22 mouse cellular contexts compared by ENCODE assay signal in genomic region chr6:143156684-143157083, GRCm38 (mm10). TPM values are rescaled to one million over a fixed set of nuclear protein-coding genes. Genes with fewer than 3 reads are reported as not detected.
DNase-seq lines count a peak whose midpoint lies in the region.
"Had no signal": no experiment of that assay in that cellular context is flagged by ENCODE, and none has a peak within 500 bp of the region (broad histone marks: within the 10 kb centered on the region; RNA-seq: fewer than 3 reads in every experiment).

No protein-coding gene starts in this region.

- intact Hi-C loops in heart, postnatal 14 days (cut with DNase I) = no loop called here

- H3K36me3 ChIP-seq in splenic B cell, adult 2 months (ENCODE audit: control insufficient read depth, insufficient read depth, low read length, poor library complexity, severe bottlenecking) = no peaks in the 10 kb centered on the region
- H3K36me3 ChIP-seq: forebrain, embryonic 12.5 days; heart, embryonic 10.5 days; hindbrain, embryonic 10.5 days; intestine, embryonic 15.5 days; limb, embryonic 10.5 days; midbrain, embryonic 13.5 days had no signal

- peak; percentile 21 for DNase-seq in heart, adult 11 months
- no peak for DNase-seq in heart, postnatal 14 days
- DNase-seq in A20 (ENCODE audit: low read depth, low spot score) (peak; percentile 74), ZHBTc4 (ENCODE audit: low read depth, low spot score) (peak; percentile 90)
- peak; percentile 58 for DNase-seq in splenic B cell, adult 2 months (ENCODE audit: low read depth, low spot score)
- no peak for DNase-seq in layer of hippocampus, adult 11-12 months (ENCODE audit: low spot score)
- DNase-seq in cerebellum, adult 11-12 months = no peak
- no peak for DNase-seq in embryo, embryonic 9.5 days (ENCODE audit: extremely low spot score)
- DNase-seq: adrenal gland, postnatal 25 days; cerebellum, adult 9-11 months; gastrocnemius, postnatal 36 days; kidney, adult 8-10 months; kidney, postnatal 36 days; liver; lung, postnatal 10 days had no signal

- no peaks in the 10 kb centered on the region for H3K27me3 ChIP-seq in splenic B cell, adult 2 months (ENCODE audit: control insufficient read depth, insufficient read depth, low read length, poor library complexity, severe bottlenecking)
- H3K27me3 ChIP-seq: intestine, embryonic 15.5 days; megakaryocyte, embryonic 14.5 days; midbrain, embryonic 13.5 days had no signal

RNA-seq across cellular contexts. Expression of gene Etnk1, which starts 10.3 kb away (rescaled TPM):
- 10 to 100 TPM; 26.9 to 28.9 TPM for total RNA-seq in heart, postnatal 14 days (2021)

RNA-seq across cellular contexts. Expression of gene C2cd5, which starts 56.7 kb away (rescaled TPM):
- total RNA-seq in heart, postnatal 14 days (2021) = 10 to 100 TPM; 19.2 to 20.1 TPM

Comparison
In these comparisons a context has a peak if more than half of its experiments do, and no peak if none do; other contexts are left out.
1. DNase-seq: peak in heart, adult 11 months (single experiment), A20 (single experiment), ZHBTc4 (single experiment) and splenic B cell, adult 2 months (single experiment); none in heart, postnatal 14 days (0 of 2), layer of hippocampus, adult 11-12 months (single experiment), cerebellum, adult 11-12 months (single experiment) and embryo, embryonic 9.5 days (single experiment).